25 mouse cellular contexts compared by ENCODE assay signal in genomic region chr9:46049525-46049924, GRCm38 (mm10). TPM values are rescaled to one million over a fixed set of nuclear protein-coding genes. Genes with fewer than 3 reads are reported as not detected.
DNase-seq lines count a peak whose midpoint lies in the region; ATAC-seq and TF ChIP-seq lines count a peak whose summit lies in the region.
"Had no signal": no experiment of that assay in that cellular context is flagged by ENCODE, and none has a peak within 500 bp of the region (broad histone marks: within the 10 kb centered on the region; RNA-seq: fewer than 3 reads in every experiment).

No protein-coding gene starts in this region.

- ATAC-seq in CD4-positive, CD25-positive, alpha-beta regulatory T cell, adult 4 months, result no peak
- no peak for ATAC-seq in heart, embryonic 15.5 days (replicated peaks; ENCODE audit: insufficient number of reproducible peaks, insufficient read depth, low FRiP score, low read depth)
- peak; percentile 68 for ATAC-seq in megakaryocyte progenitor cell, adult 5-6 weeks (replicated peaks; ENCODE audit: poor library complexity)
- ATAC-seq: forebrain, embryonic 13.5 days; forebrain, postnatal 0 days; hindbrain, embryonic 16.5 days; inflammation-experienced regulatory T-cells, adult 6 months; intestine, postnatal 0 days; Patski had no signal

- peaks cover 4% of the 10 kb centered on the region for H3K79me2 ChIP-seq in heart, adult 2 months (replicated peaks; ENCODE audit: control insufficient read depth, insufficient read depth, low read length)

- no peak overlapping the region for H3K4me3 ChIP-seq in heart, embryonic 15.5 days
- no peak overlapping the region for H3K4me3 ChIP-seq in heart, adult 2 months
- no peak overlapping the region for H3K4me3 ChIP-seq in brown adipose tissue, adult 24 weeks (ENCODE audit: insufficient read depth, low read depth, low read length)
- H3K4me3 ChIP-seq: embryonic facial prominence, embryonic 12.5 days; forebrain, embryonic 13.5 days; hindbrain, embryonic 12.5 days had no signal

- no peak for TF ChIP-seq POLR2A in heart, adult 2 months (IDR thresholded peaks at IDR 0.05; ENCODE audit: insufficient read depth, low read depth, low read length)

- H3K27me3 ChIP-seq in heart, embryonic 15.5 days, result no peaks in the 10 kb centered on the region
- H3K27me3 ChIP-seq in heart, adult 2 months (ENCODE audit: control insufficient read depth, insufficient read depth, low read length), result no peaks in the 10 kb centered on the region
- H3K27me3 ChIP-seq: CH12.LX; embryonic facial prominence, embryonic 12.5 days; forebrain, embryonic 13.5 days; hindbrain, embryonic 12.5 days; Patski had no signal

- intact Hi-C loops in heart, adult 2 months (cut with DNase I), result no loop called here

- no peak for TF ChIP-seq EP300 in heart, adult 2 months (IDR thresholded peaks at IDR 0.05; ENCODE audit: insufficient read depth, low read depth, low read length)

- peaks cover 20% of the 10 kb centered on the region for H3K4me1 ChIP-seq in heart, embryonic 15.5 days (replicated peaks)
- H3K4me1 ChIP-seq in heart, adult 2 months (ENCODE audit: control insufficient read depth, insufficient read depth, low read length), result peaks cover 13% of the 10 kb centered on the region
- H3K4me1 ChIP-seq in brown adipose tissue, adult 24 weeks (ENCODE audit: control insufficient read depth, insufficient read depth, insufficient read length, low read length), result peaks cover 25% of the 10 kb centered on the region

- H3K27ac ChIP-seq in heart, embryonic 15.5 days, result peak overlapping the region; percentile 41; the same call in 1 of the 2 replicates
- H3K27ac ChIP-seq in heart, adult 2 months, result no peak overlapping the region
- peak overlapping the region; percentile 85 for H3K27ac ChIP-seq in brown adipose tissue, adult 24 weeks (replicated peaks; ENCODE audit: low read depth, low read length)
- H3K27ac ChIP-seq: embryonic facial prominence, embryonic 12.5 days; forebrain, embryonic 13.5 days; hindbrain, embryonic 12.5 days had no signal

- DNase-seq in CD4-positive, CD25-positive, alpha-beta regulatory T cell, adult 2 months (ENCODE audit: low read depth, low spot score), result peak; percentile 9
- no peak for DNase-seq in heart, adult 2 months
- DNase-seq in layer of hippocampus, adult 18-20 months (ENCODE audit: low spot score in 2 of 2), result no peak
- DNase-seq in embryo, embryonic 10.5 days (ENCODE audit: low spot score), result no peak
- DNase-seq: adrenal gland, adult 2 months; adrenal gland, postnatal 25 days; B cell, adult 2 months; cerebellum, adult 2 months; cerebellum, postnatal 10 days; embryo, embryonic 11 days; forebrain, postnatal 0 days; gastrocnemius, postnatal 25 days; heart, adult 11 months had no signal

- H3K4me2 ChIP-seq in heart, embryonic 15.5 days, result no peak overlapping the region
- H3K4me2 ChIP-seq: embryonic facial prominence, embryonic 12.5 days; forebrain, embryonic 13.5 days; hindbrain, embryonic 12.5 days had no signal

- no peaks in the 10 kb centered on the region for H3K9me3 ChIP-seq in heart, embryonic 15.5 days (replicated peaks)
- H3K9me3 ChIP-seq: embryonic facial prominence, embryonic 12.5 days; forebrain, embryonic 13.5 days; hindbrain, embryonic 12.5 days had no signal

- 64% methylated on average over 7 of the region's 7 CpGs for WGBS in heart, embryonic 15.5 days
- WGBS in heart, adult 2 months, result 65% methylated on average over 7 of the region's 7 CpGs

- no peak overlapping the region for H3K9ac ChIP-seq in heart, embryonic 15.5 days
- H3K9ac ChIP-seq in heart, adult 2 months (ENCODE audit: low read depth, low read length), result no peak overlapping the region
- H3K9ac ChIP-seq: embryonic facial prominence, embryonic 12.5 days; forebrain, embryonic 13.5 days; forebrain, postnatal 0 days; hindbrain, embryonic 12.5 days had no signal

- no peaks in the 10 kb centered on the region for H3K36me3 ChIP-seq in heart, embryonic 15.5 days
- peaks cover 2% of the 10 kb centered on the region; the same call in 1 of the 2 replicates for H3K36me3 ChIP-seq in heart, adult 2 months (ENCODE audit: control insufficient read depth, insufficient read depth, low read length)
- H3K36me3 ChIP-seq: hindbrain, embryonic 12.5 days had no signal

- no peak for TF ChIP-seq CTCF in heart, adult 2 months (IDR thresholded peaks at IDR 0.05)

RNA-seq across cellular contexts. Expression of gene Sik3, which starts 36.9 kb away (rescaled TPM):
- 10 to 100 TPM; 12.8 to 16.0 TPM for polyA plus RNA-seq in CD4-positive, CD25-positive, alpha-beta regulatory T cell, adult 4 months (2017; shearing (Covaris generic))
- 11.7 and 14.4 TPM in 2 replicates for polyA plus RNA-seq in heart, embryonic 15.5 days (2015; fragmentation: Nextera tagmentation; extraction: Ambion mirVana)
- total RNA-seq in heart, adult 2 months (2021), result 10 to 100 TPM; 62.1 to 81.1 TPM
- polyA plus RNA-seq in heart, adult 2 months (2012; rRNA removed), result 30.7 and 32.1 TPM in 2 replicates
- 14.9 and 16.1 TPM in 2 replicates for polyA plus RNA-seq in brown adipose tissue, adult 24 weeks (2012; ENCODE audit: insufficient read depth, insufficient read length, missing spikeins)
- total RNA-seq in megakaryocyte progenitor cell, adult 5-6 weeks (2015), result 24.3 and 26.8 TPM in 2 replicates
- total RNA-seq in megakaryocyte progenitor cell, adult 5-6 weeks (2017), result 13.3 and 15.2 TPM in 2 replicates
- total RNA-seq in layer of hippocampus, adult 18-20 months (2021), result 100 to 1,000 TPM; 143 to 147 TPM

RNA-seq across cellular contexts. Expression of gene Pafah1b2, which starts 37.0 kb away (rescaled TPM):
- polyA plus RNA-seq in CD4-positive, CD25-positive, alpha-beta regulatory T cell, adult 4 months (2017; shearing (Covaris generic)), result 10 to 100 TPM; 64.2 to 72.1 TPM
- 105 and 124 TPM in 2 replicates for polyA plus RNA-seq in heart, embryonic 15.5 days (2015; fragmentation: Nextera tagmentation; extraction: Ambion mirVana)
- 10 to 100 TPM; 46.0 to 49.0 TPM for total RNA-seq in heart, adult 2 months (2021)
- polyA plus RNA-seq in heart, adult 2 months (2012; rRNA removed), result 17.1 and 28.8 TPM in 2 replicates
- 27.8 and 43.8 TPM in 2 replicates for polyA plus RNA-seq in brown adipose tissue, adult 24 weeks (2012; ENCODE audit: insufficient read depth, insufficient read length, missing spikeins)
- total RNA-seq in megakaryocyte progenitor cell, adult 5-6 weeks (2015), result 50.8 and 60.9 TPM in 2 replicates
- 111 and 112 TPM in 2 replicates for total RNA-seq in megakaryocyte progenitor cell, adult 5-6 weeks (2017)
- 100 to 1,000 TPM; 237 to 239 TPM for total RNA-seq in layer of hippocampus, adult 18-20 months (2021)
